Mouse (Mus musculus): ENCODE data around the gene Pithd1.
"Not testable (repeated sequence)": the region's sequence is repeated elsewhere in the genome, so short reads cannot be mapped to it uniquely, and the experiment has no call there.

Pithd1 gene

DNA sequence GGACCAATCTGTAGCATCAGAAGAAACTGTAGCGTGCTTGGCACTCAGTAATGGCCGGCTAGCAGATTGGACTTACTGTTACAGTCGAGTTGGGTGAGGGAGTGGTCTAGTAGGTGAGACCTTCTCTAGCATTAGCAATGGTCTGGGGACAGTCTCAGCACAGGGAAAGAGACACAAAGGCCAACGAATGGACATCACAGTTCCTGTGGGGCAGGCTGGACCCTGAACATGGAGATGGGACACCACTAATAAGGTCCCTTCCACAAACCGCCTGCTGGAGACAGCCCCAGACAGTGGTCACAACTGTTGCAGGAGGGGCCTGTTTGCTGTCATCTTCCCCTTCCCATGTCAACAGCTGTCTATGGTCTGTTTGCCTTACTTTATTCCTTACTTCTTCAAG, 25.4 kb downstream of the Pithd1 start:
- no peak for DNase-seq (ENCODE audit: low read depth)

DNA sequence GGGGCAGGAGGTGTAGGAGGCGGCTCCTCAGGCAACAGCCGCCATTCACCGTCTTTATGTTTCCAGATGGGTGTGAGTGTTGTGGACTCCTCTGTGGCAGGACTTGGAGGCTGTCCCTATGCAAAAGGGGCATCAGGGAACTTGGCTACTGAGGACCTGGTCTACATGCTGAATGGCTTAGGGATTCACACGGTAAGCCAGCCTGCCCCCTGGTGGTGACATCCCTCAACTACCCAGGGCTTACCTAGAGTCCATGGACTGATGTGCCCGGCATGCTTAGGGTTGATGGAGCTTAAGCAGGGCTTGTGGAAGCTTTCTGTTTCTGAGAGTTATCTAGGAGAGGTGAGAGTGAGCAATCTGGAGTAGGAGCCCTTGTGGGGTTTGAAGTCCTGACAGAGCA, 26.3 kb downstream of the Pithd1 start:
- peak; percentile 88 for DNase-seq (ENCODE audit: low read depth)

DNA sequence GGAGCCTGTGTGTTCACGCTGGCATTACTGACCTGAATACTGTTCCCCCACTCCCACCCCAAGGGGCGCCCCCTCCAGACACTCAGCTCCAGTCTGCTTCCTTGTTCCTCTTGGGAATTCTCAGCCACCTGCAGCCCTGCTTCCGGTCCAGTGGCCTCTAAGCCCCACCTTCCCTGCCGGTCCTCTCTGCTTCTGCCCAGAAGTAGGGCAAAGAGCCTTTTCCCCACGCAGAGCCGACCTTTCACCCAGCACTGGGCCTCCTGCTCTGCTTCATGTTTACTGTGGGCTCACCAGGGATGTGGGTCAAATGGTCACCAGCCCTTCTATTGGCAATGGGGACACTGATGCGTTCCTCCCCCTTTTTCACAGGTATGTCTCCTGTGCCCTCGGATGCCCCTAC, 28.7 kb downstream of the Pithd1 start:
- no peak for DNase-seq (ENCODE audit: low read depth)

DNA sequence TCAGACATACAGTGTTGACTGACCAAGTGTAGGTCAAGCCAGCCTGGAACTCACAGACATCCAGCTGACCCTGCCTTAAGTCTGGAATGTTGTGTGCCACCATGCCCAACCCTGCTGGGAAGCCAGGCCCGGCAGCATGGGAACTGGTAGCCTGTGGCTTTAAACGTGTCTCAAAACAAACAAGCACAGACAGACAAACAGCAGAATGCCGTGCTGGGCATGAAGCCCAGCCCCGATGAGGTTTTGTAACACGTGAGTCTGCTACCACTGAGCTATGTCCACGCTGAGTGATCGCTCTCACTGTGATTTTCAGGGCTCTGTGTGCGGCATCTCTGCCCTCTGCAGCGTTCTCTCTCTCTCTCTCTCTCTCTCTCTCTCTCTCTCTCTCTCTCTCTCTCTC, 31.2 kb downstream of the Pithd1 start:
- no peak for DNase-seq (ENCODE audit: low read depth)

DNA sequence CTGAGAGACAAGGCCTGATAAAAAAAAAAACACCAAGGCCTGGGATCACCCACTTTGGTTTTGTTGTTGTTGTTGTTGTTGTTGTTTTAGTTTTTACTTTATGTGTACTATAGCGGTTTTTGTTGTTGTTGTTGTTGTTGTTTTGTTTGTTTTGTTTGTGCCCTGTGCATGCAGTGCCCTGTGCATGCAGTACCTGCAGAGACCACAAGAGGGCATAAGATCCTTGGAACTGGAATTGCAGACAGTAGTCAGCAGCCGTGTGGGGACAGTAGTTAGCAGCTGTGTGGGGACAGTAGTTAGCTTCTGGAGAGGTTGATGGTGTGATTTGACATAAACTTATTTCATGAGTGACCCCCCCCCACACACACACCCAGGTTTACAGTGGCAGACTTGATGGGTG, 32.8 kb downstream of the Pithd1 start:
- no peak for DNase-seq (ENCODE audit: low read depth)

DNA sequence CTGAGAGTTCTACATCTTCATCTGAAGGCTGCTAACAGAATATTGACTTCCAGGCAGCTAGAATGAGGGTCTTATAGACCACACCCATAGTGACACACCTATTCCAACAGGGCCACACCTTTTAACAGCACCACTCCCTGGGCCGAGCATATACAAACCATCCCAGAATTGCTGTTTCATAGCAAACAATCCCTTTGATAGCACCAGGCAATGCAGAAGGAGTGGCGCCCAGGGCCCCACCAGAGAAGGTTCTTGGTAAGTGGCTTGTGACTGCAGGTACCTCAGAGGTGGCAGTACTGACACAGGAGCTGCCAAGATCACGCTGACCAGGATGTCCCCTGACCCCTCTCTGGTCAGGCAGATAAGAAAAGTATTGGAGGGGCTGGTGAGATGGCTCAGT, 33.9 kb downstream of the Pithd1 start:
- DNase-seq (ENCODE audit: low read depth): no peak

DNA sequence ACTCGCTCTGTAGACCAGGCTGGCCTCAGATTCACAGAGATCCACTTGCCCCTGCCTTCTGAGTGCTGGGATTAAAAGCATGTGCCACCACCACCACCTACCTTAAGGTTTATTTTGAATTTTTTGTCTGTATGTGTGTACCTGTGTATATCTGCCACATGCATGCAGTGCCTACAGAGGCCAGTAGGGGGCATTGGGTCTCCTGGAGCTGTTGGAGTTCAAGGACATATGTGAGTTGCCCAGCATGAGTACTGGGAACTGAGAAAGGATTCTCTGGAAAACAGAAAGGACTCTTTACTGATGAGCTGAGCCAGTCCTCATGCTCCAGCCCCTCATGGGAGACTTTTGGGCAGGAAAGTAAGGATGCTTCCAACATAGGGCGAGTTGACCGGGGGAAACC, 35.6 kb downstream of the Pithd1 start:
- DNase-seq (ENCODE audit: low read depth): no peak

DNA sequence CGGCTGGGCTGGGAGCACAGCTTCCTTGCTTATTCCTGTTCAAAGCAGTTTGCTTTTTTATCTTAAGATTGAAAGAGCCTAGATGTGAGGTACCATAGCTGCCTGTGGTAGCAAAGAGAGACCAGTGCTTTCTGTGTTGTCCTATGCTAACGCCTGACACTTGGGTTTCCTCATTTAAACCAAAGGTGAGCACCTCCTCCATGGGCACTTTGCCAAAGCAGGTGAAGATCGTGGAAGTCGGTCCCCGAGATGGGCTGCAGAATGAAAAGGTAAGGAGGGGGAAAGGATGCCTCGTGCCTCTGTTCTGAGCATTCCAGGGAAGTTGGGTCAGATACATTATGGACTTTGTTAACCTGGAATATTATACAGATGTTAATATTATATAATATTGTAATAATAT, 36.7 kb downstream of the Pithd1 start:
- DNase-seq (ENCODE audit: low read depth): no peak

DNA sequence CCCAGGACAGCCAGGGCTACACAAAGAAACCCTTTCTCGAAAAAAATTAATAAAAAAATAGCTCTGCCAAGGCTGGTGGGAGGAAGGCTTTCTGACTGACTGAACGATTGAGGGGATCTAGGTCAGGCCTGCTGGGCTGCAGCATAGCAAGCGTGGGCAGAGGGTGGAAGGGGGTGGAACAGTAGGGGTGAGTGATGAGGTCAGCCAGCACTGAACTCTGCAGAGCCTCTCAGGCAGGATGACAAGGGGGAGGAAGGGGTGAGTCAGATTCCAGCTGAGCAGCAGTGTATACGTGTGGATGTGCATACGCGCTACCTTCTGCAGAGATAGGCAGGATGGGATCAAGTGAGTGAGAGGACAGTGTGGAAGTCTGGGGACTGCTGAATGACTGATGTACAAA, 37.2 kb downstream of the Pithd1 start:
- DNase-seq (ENCODE audit: low read depth): no peak

DNA sequence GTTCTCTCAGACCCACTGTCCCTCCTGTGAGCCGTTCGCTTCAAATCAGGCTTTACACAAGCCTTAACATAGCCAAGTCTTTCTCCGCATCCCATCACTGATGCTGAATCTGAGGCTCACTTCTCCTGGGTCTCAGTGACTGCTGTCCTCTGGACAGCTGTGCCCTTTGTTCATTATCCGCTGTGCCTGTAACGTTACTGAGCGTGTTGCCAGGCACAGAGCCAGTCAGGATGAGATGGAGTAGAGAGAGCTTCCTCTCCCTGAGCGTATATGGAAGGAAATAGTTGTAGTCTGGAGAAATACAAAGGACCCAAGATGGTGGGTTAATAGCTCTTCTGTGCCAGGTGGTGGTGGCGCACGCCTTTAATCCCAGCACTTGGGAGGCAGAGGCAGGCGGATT, 37.6 kb downstream of the Pithd1 start:
- DNase-seq (ENCODE audit: low read depth): no peak

DNA sequence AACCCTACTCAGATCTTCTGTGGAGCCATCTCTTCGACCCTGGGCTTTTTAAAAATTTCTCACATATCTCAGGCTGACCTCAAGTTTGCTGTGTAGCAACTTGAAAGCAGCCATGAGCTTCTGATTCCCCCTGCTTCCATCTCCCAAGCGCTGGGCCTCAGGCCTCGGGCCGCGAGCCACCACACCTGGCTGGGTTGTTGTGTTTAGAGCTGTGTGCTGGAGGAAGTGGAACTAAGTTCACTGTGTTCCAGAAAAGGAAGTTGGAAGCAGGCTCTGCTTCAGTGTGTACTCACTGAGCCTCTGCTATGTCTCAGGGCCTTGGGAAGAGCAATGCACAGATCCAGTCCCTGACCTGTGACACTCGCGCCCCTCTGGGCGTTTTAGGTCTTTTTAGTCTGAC, 38.9 kb downstream of the Pithd1 start:
- no peak for DNase-seq (ENCODE audit: low read depth)

DNA sequence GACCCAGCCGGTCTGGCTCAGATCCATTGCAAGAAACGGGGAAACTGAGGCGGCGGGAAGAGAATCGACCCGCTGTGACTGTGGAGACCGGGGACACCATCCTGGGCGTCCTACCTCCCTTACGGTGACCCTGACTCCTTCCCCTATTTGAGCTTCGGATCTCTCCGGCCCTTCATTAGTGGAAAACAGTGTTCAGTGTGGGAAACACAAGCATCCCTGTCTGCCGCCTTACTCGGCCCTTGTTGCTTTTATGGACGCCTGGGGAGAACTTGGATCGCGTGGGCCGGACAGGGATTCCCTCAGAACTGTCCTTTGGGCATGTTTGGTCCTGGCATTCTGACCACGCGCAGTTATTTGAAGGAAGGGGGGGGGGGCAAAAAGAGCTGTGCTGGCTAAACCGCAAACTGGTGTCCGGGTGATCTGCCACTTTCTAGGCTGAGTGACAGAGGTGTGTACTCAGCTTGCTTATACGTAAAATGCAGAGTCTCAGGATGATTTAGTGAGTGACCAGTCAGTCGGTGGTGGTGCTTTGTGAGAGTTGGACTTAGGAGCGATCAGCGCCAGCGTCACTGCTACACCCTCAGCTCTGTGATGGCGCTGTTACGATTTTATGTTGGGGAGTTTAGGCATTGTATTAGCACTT, 40.3 kb downstream of the Pithd1 start:
- no peak for DNase-seq (ENCODE audit: low read depth)

DNA sequence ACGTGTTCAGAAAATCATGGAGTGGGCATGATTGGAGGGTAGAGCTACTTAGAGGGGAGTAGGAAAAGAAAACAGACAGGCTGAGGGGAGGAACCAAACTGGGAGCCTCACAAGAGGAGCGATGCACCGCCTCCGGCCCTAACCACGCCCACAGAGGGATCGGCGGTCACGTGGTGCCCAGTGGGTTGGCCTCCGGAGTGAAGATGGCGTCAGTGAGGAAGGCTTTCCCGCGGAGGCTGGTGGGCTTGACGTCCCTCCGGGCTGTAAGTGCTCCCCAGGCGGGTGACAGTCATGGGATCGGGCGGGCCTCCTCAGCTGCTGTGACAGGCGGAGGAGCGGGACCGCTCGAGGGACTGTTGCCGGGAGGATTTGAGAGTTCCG, 40.8 kb downstream of the Pithd1 start, which contains the start of gene Hmgcl:
Gene Hmgcl (plus strand): TSS at position 171 of the 381 bp plus-strand sequence.
- DNase-seq (ENCODE audit: low read depth): peak; percentile 92

DNA sequence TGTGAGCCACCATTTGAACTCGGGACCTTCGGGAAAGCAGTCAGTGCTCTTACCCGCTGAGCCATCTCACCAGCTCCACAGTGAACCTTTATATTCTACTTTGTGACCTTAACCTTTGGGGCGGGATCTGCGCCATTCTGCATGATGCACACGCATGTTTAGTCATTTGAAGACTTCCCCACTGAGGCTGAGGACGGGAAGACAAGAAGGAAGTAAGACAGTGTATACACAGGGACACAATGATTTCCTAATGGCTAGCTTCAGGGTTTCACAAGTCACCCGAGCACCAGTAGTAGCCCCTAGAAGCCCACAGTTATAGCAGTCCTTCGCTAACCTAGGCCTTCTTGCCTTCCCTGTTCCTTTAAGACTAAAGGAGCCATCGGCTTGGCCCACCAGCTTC, 41.4 kb downstream of the Pithd1 start:
- no peak for DNase-seq (ENCODE audit: low read depth)

DNA sequence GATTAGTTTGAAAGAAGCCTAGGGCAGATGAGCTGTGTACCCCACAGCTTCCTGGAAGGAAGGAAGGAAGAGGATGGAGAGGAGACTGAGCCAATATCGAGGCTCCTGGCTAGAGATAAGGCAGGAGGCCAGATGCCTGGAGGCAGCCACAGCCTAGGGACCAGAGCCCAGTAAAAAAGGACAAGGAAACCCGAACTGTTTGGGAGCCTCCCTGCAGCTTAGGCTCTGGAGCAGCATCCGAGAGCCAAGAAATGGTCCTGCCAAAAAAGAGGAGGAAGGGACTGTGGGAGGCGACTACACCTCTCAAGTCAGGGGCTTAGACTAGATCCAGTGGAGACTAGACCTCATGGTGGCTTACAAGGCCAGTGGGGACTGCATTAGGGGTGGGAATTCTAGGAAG, 43.7 kb downstream of the Pithd1 start:
- no peak for DNase-seq (ENCODE audit: low read depth)

DNA sequence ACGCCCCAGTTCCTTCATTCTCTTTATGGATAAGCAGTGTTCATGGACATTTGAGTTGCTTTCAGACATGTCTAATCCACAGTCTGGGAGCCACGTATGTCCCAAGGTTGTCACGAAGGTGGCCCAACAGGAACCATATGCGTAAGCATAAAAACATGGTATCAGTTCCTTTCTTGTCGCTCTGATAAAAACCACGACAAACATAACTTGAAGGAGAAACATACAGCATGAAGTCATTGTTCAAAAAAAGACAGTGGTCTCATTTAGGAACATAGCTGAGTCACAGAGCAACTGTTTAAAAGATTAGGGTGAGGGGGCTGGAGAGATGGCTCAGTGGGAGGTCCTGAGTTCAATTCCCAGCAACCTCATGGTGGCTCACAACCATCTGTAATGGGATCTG, 44.9 kb downstream of the Pithd1 start:
- peak; percentile 52 for DNase-seq (ENCODE audit: low read depth)

DNA sequence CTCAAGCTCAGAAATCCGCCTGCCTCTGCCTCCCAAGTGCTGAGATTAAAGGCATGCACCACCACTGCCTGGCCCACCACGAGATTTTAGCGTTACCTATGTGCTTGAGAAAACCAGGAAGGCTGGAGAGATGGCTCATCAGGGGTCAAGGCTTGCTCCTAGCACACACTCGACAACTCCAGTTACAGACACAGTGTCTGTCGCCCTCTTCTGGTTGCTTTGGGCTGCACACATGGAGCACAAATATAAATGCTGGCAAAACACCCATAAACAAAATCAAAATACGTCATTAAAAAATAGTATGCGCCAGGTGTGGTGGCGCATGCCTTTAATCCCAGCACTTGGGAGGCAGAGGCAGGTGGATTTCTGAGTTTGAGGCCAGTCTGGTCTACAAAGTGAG, 46.0 kb downstream of the Pithd1 start:
- not testable (repeated sequence) for DNase-seq (ENCODE audit: low read depth)

DNA sequence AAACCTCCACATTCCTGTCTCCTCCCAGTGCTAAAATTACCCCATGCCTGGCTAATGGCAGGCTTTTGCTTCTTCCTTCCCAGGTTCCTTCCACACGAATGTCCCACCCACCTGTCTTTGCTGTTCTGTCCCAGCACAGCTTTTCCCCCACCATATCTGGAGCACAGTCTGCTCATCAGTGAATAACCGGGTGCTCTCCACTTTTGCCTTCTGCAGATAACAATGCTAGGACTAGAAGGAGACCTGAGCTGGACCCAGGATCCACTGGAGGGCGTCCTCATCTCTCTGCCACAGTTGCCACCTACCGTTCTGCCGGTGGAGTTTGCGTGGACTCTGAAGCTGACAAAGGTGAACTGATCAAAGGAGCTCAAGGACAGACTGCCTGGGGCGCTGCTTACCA, 48.2 kb downstream of the Pithd1 start:
- DNase-seq (ENCODE audit: low read depth): no peak

DNA sequence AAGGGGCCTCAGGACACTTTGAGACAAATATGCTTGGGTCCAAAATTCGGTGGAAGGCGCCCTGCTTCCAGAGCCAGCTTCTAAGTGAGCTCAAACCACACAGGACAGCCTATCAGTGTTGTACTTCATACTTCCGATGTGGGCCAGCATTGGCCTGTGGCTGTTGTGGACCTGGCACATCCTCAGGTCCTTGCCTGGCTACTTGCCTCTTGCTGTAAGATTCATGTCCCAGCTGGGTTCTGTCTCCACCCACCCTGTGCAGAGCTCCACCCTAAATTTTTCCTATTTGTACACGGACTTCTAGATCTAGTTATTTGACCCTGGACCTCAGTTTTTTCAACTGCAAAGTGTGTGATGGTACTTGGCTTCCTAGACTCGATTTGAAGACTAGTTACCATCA, 51.6 kb downstream of the Pithd1 start:
- no peak for DNase-seq (ENCODE audit: low read depth)

DNA sequence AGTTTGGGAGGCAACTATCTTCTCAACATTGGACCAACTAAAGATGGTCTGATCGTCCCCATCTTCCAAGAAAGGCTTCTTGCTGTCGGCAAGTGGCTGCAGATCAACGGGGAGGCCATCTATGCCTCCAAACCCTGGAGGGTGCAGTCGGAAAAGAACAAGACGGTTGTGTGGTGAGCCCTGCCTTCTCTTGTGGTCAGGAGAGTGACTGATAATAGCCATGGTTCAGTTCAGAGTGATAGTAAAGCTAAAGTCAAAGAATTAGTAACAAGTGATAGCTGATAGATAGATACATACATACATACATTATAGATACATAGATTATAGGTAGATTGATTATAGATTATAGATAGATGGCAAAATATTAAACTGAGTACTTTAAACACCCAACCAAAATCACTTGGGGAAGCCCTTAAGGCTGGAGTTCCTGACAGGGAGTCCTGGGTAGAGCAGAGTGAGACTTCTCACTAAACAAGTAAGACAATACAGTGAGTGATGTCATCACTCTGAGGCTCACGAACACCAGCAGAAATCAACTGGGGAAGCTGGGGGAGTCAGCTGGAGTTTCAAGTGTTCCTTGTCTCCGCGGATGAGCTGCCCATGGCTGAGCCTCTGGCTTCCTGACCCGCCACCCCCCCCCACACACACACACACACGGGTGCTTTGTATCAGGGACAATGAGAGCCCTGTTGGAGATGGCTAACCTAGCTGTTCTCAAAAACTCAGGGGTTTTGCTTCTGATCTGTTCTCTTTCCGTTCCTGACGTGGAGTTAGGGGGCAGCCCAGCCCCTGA, 52.2 kb downstream of the Pithd1 start:
- no peak for DNase-seq (ENCODE audit: low read depth)

DNA sequence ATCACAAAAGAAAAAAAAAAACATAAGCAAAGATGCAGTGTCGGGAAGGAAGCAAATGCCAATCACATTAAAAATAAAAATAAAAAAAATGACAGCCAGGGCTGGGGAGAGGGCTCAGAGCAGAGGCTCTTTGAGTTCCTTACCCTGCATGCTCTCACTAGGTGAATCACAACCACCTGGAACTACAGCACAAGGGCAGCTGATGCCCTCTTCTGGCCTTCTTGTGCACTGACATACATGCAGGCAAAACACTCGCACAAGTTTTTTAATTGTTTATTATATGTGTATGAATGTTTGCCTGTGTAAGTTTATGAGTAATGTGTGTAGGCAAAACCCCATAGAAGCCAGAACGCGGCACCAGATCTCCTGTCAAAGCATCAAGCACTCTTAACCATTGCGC, 55.2 kb downstream of the Pithd1 start:
- DNase-seq (ENCODE audit: low read depth): no peak

DNA sequence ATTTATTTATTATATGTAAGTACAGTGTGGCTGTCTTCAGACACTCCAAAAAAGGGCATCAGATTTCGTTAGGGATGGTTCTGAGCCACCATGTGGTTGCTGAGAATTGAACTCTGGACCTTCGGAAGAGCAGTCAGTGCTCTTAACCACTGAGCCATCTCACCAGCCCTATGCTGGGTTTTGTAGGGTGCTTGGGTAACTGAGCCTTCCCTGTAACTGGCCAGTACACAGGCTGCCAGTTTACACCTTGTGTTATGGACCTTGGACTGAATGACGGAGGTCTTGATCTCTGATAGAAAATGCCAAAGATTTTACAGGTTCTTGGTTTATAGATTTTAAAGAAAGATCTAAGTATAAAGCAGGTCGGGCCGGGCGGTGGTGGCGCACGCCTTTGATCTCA, 56.8 kb downstream of the Pithd1 start:
- DNase-seq (ENCODE audit: low read depth): no peak

DNA sequence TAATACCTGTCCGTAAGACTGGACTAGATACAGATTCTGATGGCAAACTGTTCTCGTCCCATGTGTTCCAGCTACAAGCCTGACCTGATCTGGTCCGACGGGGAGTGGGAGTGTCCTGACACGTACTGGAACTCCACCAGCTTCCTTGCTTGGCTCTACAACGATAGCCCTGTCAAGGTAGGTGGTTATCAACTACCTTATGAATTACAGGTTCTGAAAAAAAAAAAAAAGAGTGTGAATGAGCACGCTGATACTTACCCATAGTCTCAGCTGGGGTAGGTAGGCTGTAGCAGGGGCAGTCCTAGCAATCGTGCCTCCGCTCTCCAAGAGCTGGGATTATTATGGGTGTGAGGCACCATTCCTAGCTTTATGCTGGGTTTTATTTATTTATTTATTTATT, 57.2 kb downstream of the Pithd1 start:
- DNase-seq (ENCODE audit: low read depth): no peak

DNA sequence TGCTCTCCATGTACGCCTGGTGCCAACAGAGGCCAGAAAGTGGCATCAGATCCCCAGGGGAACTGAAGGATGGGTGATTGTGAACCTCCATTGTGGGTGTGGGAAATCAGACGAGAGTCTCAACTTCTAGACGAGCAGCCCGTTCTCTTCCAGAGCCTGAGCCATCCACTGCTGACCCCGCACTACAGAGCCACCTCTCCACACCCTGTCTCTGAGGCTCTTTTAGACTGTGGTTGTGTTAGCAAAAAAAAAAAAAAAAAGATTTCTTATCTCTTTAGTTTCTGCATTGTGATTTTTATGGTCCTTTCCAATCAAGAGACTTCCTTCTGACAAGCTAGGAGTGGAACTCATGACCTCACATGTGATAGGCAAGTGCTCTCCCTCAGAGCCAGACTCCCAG, 57.7 kb downstream of the Pithd1 start:
- DNase-seq (ENCODE audit: low read depth): no peak

Measured in c-Kit-positive CD71-negative TER-119-negative erythroid progenitor cells, embryonic 14.5 days (primary cell).